Mouse (Mus musculus): Measurements from ENCODE around the gene Osbpl8. TPM values are rescaled to one million over a fixed set of nuclear protein-coding genes. Genes with fewer than 3 reads are reported as not detected.

The Osbpl8 gene
- polyA plus RNA-seq (2017; shearing (Covaris generic)), result 12.5 TPM

GRCm38 (mm10) chr10:111164304-111165218 lies at the start of gene Osbpl8:
Osbpl8 (plus strand) TSS chr10:111164752.

DNA sequence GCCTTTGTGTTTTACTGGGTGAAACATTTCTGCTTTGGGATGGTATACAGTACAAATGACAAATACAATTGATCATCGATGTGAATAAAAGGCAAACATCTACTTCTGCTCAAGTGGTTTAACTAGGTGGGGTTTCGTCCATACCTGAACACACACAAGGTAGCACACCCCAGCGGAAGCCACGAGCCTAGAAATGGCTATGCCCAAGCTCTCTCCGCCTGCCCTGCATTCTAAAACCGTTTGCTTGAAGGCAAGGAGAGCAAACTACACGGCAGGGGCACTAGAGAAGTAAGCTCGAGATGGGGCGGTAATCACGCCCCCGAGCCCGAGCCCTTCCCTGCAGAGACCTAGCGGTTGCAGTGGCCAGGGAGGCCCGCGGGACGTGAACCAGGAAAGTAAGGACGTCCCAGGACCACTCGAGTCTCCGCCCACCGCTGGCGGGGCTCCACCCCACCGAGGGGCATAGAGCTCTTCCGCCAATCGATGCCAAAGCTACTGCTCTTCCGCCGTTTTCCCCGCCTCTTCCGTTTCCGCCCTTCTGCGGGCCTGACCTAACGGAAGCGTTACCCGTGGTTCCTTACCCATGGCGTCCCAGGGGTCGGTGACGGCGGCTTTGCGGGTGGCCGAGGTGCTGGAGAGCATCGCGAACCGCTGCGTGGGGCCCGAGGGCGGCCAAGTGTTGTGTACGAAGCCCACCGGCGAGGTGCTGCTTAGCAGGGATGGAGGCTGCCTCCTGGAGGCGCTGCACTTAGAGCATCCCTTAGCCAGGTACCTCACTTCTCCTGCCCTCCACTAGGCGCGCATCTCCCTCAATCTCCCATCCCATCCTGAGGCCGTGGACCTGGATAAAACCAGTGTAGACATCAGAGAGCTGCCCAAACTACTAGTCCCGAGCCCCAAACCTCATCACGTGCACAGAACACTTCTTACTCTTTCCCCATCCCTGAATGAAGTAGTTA lies 133.9 kb downstream of the Osbpl8 start, which contains the start of gene Bbs10:
Gene Bbs10 (plus strand): TSS at position 540 of the 959 bp plus-strand sequence.

Other genes starting within 250 kb of the Osbpl8 start
- gene Csrp2, start 245.0 kb upstream of the Osbpl8 start, polyA plus RNA-seq (2017; shearing (Covaris generic)), result 4.9 TPM
- gene Zdhhc17, start 154.6 kb upstream of the Osbpl8 start, polyA plus RNA-seq (2017; shearing (Covaris generic)), result 42.0 TPM
- gene Bbs10, start 133.9 kb downstream of the Osbpl8 start, polyA plus RNA-seq (2017; shearing (Covaris generic)), result 2.8 TPM